In the genomic region with DNA sequence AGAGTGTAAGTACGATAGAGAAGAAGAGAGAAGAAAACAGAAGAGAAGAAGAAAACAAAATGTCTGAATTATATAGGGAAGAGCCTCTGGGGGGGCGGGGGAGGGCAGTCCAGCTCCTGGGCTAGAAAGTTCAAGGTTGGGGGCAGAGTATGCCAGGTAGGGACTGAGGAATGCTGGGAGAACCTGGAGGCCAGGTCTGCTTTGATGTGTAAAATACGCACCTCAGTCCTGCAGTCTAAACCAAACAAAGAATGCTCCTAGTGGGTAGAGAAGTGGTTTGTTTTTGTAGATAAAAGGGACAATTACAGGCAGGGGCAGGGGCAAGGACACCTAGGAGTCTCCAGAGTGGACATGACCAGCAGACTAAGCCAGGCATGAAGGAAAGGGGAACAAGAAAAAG, we compare ENCODE assay signal across 21 mouse cellular contexts. TPM values are rescaled to one million over a fixed set of nuclear protein-coding genes. Genes with fewer than 3 reads are reported as not detected.
DNase-seq lines count a peak whose midpoint lies in the region; TF ChIP-seq lines count a peak whose summit lies in the region.
"Had no signal": no experiment of that assay in that cellular context is flagged by ENCODE, and none has a peak within 500 bp of the region (broad histone marks: within the 10 kb centered on the region; RNA-seq: fewer than 3 reads in every experiment).

No protein-coding gene starts in this region.

- intact Hi-C loops in gastrocnemius, postnatal 14 days (cut with DNase I; ENCODE audit: low total_unique reads): loop anchor here (10.0 kb wide), 1 partner anchor 133 kb away; a partner anchor contains a TSS

- H3K36me3 ChIP-seq in E14TG2a.4 (ENCODE audit: insufficient read depth, low read length) (peaks cover 61% of the 10 kb centered on the region), ES-Bruce4 (ENCODE audit: control insufficient read depth, insufficient read depth, low read length, poor library complexity, severe bottlenecking) (peaks cover 6% of the 10 kb centered on the region; the same call in 1 of the 2 replicates), ES-E14 (ENCODE audit: control insufficient read depth, insufficient read depth, low read length, poor library complexity, severe bottlenecking) (peaks cover 16% of the 10 kb centered on the region)

- no peak for DNase-seq in ES-E14 (ENCODE audit: low read depth, low spot score)
- DNase-seq in ZHBTc4 (ENCODE audit: low read depth, low spot score): peak; percentile 56
- no peak for DNase-seq in gastrocnemius, postnatal 14 days
- DNase-seq in heart, adult 9 months (ENCODE audit: low spot score in 2 of 2): no peak
- DNase-seq in left cerebral cortex, adult 9 months (ENCODE audit: low spot score in 2 of 2): no peak
- DNase-seq: adrenal gland, adult 2 months; adrenal gland, postnatal 10 days; adrenal gland, postnatal 25 days; cerebellum, adult 11-12 months; cerebellum, adult 2 months; cerebellum, adult 9-10 months; cerebellum, postnatal 10 days; cerebellum, postnatal 25 days; forebrain, postnatal 0 days had no signal

- H3K4me1 ChIP-seq in E14TG2a.4 (replicated peaks; ENCODE audit: low read depth, low read length): peaks cover 91% of the 10 kb centered on the region
- H3K4me1 ChIP-seq in ES-Bruce4 (ENCODE audit: control insufficient read depth, insufficient read depth, low read length): peaks cover 9% of the 10 kb centered on the region
- H3K4me1 ChIP-seq in ES-E14 (ENCODE audit: control insufficient read depth in 2 of 2, insufficient read depth in 2 of 2, low read length in 2 of 2, poor library complexity in 1 of 2): peaks cover 18 to 34% of the 10 kb centered on the region in 2 experiments

- H3K9ac ChIP-seq in ES-Bruce4 (ENCODE audit: low read depth, poor library complexity, severe bottlenecking) (no peak overlapping the region), ES-E14 (ENCODE audit: insufficient read depth, low read depth, low read length, poor library complexity, severe bottlenecking) (no peak overlapping the region)
- H3K9ac ChIP-seq: embryonic facial prominence, embryonic 12.5 days; forebrain, embryonic 13.5 days; forebrain, embryonic 15.5 days; forebrain, postnatal 0 days had no signal

- H3K27me3 ChIP-seq in E14TG2a.4 (ENCODE audit: insufficient read depth, low read length) (no peaks in the 10 kb centered on the region), ES-Bruce4 (ENCODE audit: control insufficient read depth, insufficient read depth, low read length, poor library complexity, severe bottlenecking) (no peaks in the 10 kb centered on the region)
- H3K27me3 ChIP-seq: embryonic facial prominence, embryonic 12.5 days; forebrain, embryonic 13.5 days; forebrain, embryonic 15.5 days had no signal

- H3K4me3 ChIP-seq in E14TG2a.4 (replicated peaks; ENCODE audit: low read length) (0 out of 2 replicates have a peak overlapping the region, but pooled peaks have one; percentile 13), ES-Bruce4 (ENCODE audit: low read depth, low read length) (no peak overlapping the region), ES-E14 (ENCODE audit: insufficient read depth in 1 of 2, low read depth in 1 of 2, low read length in 2 of 2, poor library complexity in 1 of 2, severe bottlenecking in 1 of 2) (no peak overlapping the region)
- H3K4me3 ChIP-seq: embryonic facial prominence, embryonic 10.5 days; embryonic facial prominence, embryonic 12.5 days; forebrain, embryonic 13.5 days; forebrain, embryonic 15.5 days had no signal

- TF ChIP-seq EP300 in ES-Bruce4 (IDR thresholded peaks at IDR 0.05; ENCODE audit: insufficient read depth, low read depth, low read length): peak; percentile 91

- TF ChIP-seq POLR2A in ES-Bruce4 (IDR thresholded peaks at IDR 0.05; ENCODE audit: insufficient read depth, low read length): no peak

- H3K9me3 ChIP-seq in E14TG2a.4 (ENCODE audit: low read length) (no peaks in the 10 kb centered on the region), ES-Bruce4 (replicated peaks; ENCODE audit: control insufficient read depth, insufficient read depth, low read length, poor library complexity, severe bottlenecking) (no peaks in the 10 kb centered on the region), ES-E14 (ENCODE audit: control insufficient read depth, insufficient read depth, low read depth, low read length) (no peaks in the 10 kb centered on the region)
- H3K9me3 ChIP-seq: embryonic facial prominence, embryonic 10.5 days; embryonic facial prominence, embryonic 12.5 days; forebrain, embryonic 13.5 days; forebrain, embryonic 15.5 days had no signal

- no peak for TF ChIP-seq CTCF in E14TG2a.4 (conservative IDR thresholded peaks at IDR 0.05; ENCODE audit: low read length)
- no peak for TF ChIP-seq CTCF in ES-Bruce4 (IDR thresholded peaks at IDR 0.05; ENCODE audit: low read depth, low read length)

- H3K27ac ChIP-seq in ES-Bruce4 (ENCODE audit: insufficient read depth, low read length): peak overlapping the region; percentile 66
- peak overlapping the region; percentile 51; the same call in 1 of the 2 replicates for H3K27ac ChIP-seq in ES-E14 (ENCODE audit: insufficient read depth, low read depth, low read length, poor library complexity, severe bottlenecking)
- H3K27ac ChIP-seq: embryonic facial prominence, embryonic 10.5 days; embryonic facial prominence, embryonic 12.5 days; forebrain, embryonic 13.5 days; forebrain, embryonic 15.5 days had no signal

- in situ Hi-C loops in ES-E14 (cut with MboI; ENCODE audit: low sequenced_read_pairs in 2 of 2, unreplicated experiment in 2 of 2): no loop called here

TF ChIP-seq in ES-E14, 5 proteins besides CTCF, POLR2A, EP300 and RAD21:
- TF ChIP-seq HCFC1 (IDR thresholded peaks at IDR 0.05; ENCODE audit: borderline replicate concordance, insufficient read depth, low read length) (no peak), MAFK (IDR thresholded peaks at IDR 0.05; ENCODE audit: insufficient read depth, low read depth, low read length) (no peak)

RNA-seq across cellular contexts. Expression of a gene that starts 7.6 kb away (rescaled TPM):
- polyA plus RNA-seq in ES-Bruce4 (2011; ENCODE audit: insufficient read depth, insufficient read length, low read depth, missing spikeins): 3.0 and 4.3 TPM in 2 replicates
- total RNA-seq in ES-E14 (2012; rRNA removed): 7.0 and 9.9 TPM in 2 replicates
- total RNA-seq in gastrocnemius, postnatal 14 days (2021): under 1 TPM in 1 of 2 experiments, not detected in 1; 0.43 TPM

RNA-seq across cellular contexts. Expression of a gene that starts 29.6 kb away (rescaled TPM):
- polyA plus RNA-seq in ES-Bruce4 (2011; ENCODE audit: insufficient read depth, insufficient read length, low read depth, missing spikeins): 3.8 and 4.7 TPM in 2 replicates
- 4.9 TPM in 2 replicates for total RNA-seq in ES-E14 (2012; rRNA removed)
- under 1 TPM; 0.27 to 0.62 TPM for total RNA-seq in gastrocnemius, postnatal 14 days (2021)

RNA-seq across cellular contexts. Expression of a gene that starts 29.7 kb away (rescaled TPM):
- polyA plus RNA-seq in ES-Bruce4 (2011; ENCODE audit: insufficient read depth, insufficient read length, low read depth, missing spikeins): 18.0 and 27.2 TPM in 2 replicates
- total RNA-seq in ES-E14 (2012; rRNA removed): 17.7 and 18.9 TPM in 2 replicates
- 10 to 100 TPM; 12.1 to 12.6 TPM for total RNA-seq in gastrocnemius, postnatal 14 days (2021)

RNA-seq across cellular contexts. Expression of a gene that starts 51.6 kb away (rescaled TPM):
- 0.33 TPM in 1 of 2 replicates, not detected in the other for polyA plus RNA-seq in ES-Bruce4 (2011; ENCODE audit: insufficient read depth, insufficient read length, low read depth, missing spikeins)
- 1.5 and 2.0 TPM in 2 replicates for total RNA-seq in ES-E14 (2012; rRNA removed)
- under 1 TPM in 1 of 2 experiments, not detected in 1; 0.10 TPM for total RNA-seq in gastrocnemius, postnatal 14 days (2021)
- polyA plus RNA-seq: cortical plate, adult 2 months had no signal

RNA-seq across cellular contexts. Expression of a gene that starts 59.5 kb away (rescaled TPM):
- polyA plus RNA-seq in ES-Bruce4 (2011; ENCODE audit: insufficient read depth, insufficient read length, low read depth, missing spikeins): 14.8 and 15.4 TPM in 2 replicates
- total RNA-seq in ES-E14 (2012; rRNA removed): 22.1 and 24.6 TPM in 2 replicates
- 1 to 10 TPM; 5.8 to 6.8 TPM for total RNA-seq in gastrocnemius, postnatal 14 days (2021)
